Mouse (Mus musculus) forebrain, embryonic 15.5 days (tissue): ENCODE results near the gene Copz2. TPM values are rescaled to one million over a fixed set of nuclear protein-coding genes. Genes with fewer than 3 reads are reported as not detected.

Experiments
- ATAC-seq: fragments of 200-750 bp; cut with Nextera tagmentation; replicated peaks from 2 replicates; pipeline ENCODE4 v1.8.0; 2017; ENCODE audit warnings: mild to moderate bottlenecking, moderate TSS enrichment, moderate library complexity
- H3K27ac ChIP-seq: fragments of 300-500 bp; sonication (generic); replicated peaks from 2 replicates; pipeline ENCODE4 v1.5.1; 2015; ENCODE audit warnings: mild to moderate bottlenecking, inconsistent platforms
- H3K27me3 ChIP-seq: fragments of 300-500 bp; sonication (generic); 2 replicates; pipeline ENCODE4 v1.6.1; 2015; ENCODE audit warnings: inconsistent platforms
- H3K36me3 ChIP-seq: fragments of 300-500 bp; sonication (generic); 2 replicates; pipeline ENCODE4 v1.6.1; 2015; ENCODE audit warnings: mild to moderate bottlenecking, inconsistent platforms
- H3K4me1 ChIP-seq: fragments of 300-500 bp; sonication (generic); 2 replicates; pipeline ENCODE4 v1.6.1; 2015; ENCODE audit warnings: inconsistent platforms
- H3K4me2 ChIP-seq: fragments of 300-500 bp; sonication (generic); replicated peaks from 2 replicates; pipeline ENCODE4 v1.6.1; 2015; ENCODE audit warnings: mild to moderate bottlenecking, inconsistent platforms
- H3K4me3 ChIP-seq: fragments of 300-500 bp; sonication (generic); 2 replicates; pipeline ENCODE4 v1.5.1; 2015; ENCODE audit warnings: mild to moderate bottlenecking, inconsistent platforms
- H3K9ac ChIP-seq: fragments of 300-500 bp; sonication (generic); replicated peaks from 2 replicates; pipeline ENCODE4 v1.6.1; 2015; ENCODE audit warnings: mild to moderate bottlenecking, inconsistent platforms
- H3K9me3 ChIP-seq: fragments of 300-500 bp; sonication (generic); 2 replicates; pipeline ENCODE4 v1.6.1; 2016; ENCODE audit warnings: inconsistent platforms
- WGBS: fragments of 180-500 bp; shearing (Covaris S2); methylation state at CpG from one replicate; pipeline ENCODE4 v1.1.7; 2015; ENCODE audit warnings: mixed read lengths; 5-methylcytosine and 5-hydroxymethylcytosine counted together
- microRNA counts: library from miRNA; unstranded; fragments of <30 nt; microRNA quantifications from one replicate; lab custom pipeline; 2016
- microRNA-seq: library from miRNA; unstranded; fragments of <30 nt; microRNA quantifications from one replicate; pipeline ENCODE4, GENCODE M21; 2016
- polyA plus RNA-seq: library from polyadenylated mRNA; unstranded; fragments of >200 nt; fragmentation: Nextera tagmentation; extraction: Ambion mirVana; gene quantifications from 2 replicates; pipeline ENCODE4 v1.2.1, GENCODE M21; 2015

The Copz2 gene
- polyA plus RNA-seq, 1 experiment from 2014 or later: 13.5 TPM

DNA sequence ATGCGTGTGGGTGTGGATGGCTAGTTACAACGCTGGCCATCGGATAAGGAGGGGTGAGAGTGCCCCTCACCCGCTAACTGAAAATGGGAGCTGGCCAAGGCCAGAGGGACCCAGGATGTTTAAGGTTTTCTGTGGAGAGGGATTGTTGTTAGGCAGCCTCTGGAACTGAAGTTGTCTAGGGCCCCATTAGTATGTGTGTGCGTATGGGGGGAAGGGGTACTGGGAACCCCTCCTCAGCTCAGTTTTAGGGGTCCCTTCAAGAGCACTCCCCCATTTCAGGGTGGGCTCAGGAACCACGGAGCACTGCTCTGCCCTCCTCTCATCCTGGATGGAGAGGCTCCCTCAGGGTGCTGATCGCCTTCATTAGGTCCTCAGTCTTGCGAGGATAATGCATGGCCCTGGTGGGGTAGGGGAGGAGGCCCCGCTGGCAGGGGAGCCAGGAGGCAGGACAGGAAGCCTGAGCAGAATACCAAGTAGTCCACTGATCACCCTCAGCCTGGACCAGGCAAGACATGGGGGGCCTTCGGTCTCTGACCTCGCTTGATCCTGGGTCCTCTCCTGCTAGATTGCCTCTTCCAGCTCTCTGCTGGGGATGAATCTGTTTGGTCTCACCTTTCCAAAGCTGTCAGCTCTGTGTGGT, 43.7 kb downstream of the Copz2 start:
- Histone ChIP-seq H3K36me3 (no peaks in the 10 kb centered on the region), H3K27me3 (no peaks in the 10 kb centered on the region), H3K4me2 (no peak overlapping the region), H3K4me1 (peaks cover 28% of the 10 kb centered on the region), H3K9me3 (no peaks in the 10 kb centered on the region; the same call in 1 of the 2 replicates), H3K27ac (peak overlapping the region; percentile 81), H3K9ac (0 out of 2 replicates have a peak overlapping the region, but pooled peaks have one; percentile 5), H3K4me3 (no peak overlapping the region)
- WGBS: 25% methylated on average over 11 of the region's 11 CpGs
- ATAC-seq: peak; percentile 65

DNA sequence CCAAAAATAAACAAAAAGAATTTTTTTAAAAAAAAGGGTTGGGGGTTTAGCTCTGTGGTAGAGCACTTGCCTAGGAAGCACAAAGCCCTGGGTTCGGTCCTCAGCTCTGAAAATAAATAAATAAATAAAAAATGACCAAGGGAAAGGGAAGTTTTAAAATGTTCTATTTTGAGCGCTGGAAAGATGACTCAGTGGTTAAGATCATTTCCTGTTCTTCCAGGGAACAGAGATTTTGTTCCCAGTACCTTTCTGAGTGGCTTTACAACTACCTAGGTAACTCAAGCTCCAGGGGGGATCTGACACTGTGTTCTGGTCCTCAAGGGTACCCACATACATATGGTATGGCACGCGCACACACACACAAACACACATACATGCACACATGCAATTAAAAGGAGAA, 46.2 kb downstream of the Copz2 start:
- Histone ChIP-seq H3K27ac (no peak overlapping the region), H3K9ac (no peak overlapping the region), H3K9me3 (no peaks in the 10 kb centered on the region; the same call in 1 of the 2 replicates), H3K4me1 (peaks cover 49% of the 10 kb centered on the region), H3K4me2 (no peak overlapping the region), H3K4me3 (no peak overlapping the region), H3K36me3 (no peaks in the 10 kb centered on the region), H3K27me3 (no peaks in the 10 kb centered on the region)
- WGBS: 95% methylated on average over 4 of the region's 4 CpGs
- no peak for ATAC-seq

DNA sequence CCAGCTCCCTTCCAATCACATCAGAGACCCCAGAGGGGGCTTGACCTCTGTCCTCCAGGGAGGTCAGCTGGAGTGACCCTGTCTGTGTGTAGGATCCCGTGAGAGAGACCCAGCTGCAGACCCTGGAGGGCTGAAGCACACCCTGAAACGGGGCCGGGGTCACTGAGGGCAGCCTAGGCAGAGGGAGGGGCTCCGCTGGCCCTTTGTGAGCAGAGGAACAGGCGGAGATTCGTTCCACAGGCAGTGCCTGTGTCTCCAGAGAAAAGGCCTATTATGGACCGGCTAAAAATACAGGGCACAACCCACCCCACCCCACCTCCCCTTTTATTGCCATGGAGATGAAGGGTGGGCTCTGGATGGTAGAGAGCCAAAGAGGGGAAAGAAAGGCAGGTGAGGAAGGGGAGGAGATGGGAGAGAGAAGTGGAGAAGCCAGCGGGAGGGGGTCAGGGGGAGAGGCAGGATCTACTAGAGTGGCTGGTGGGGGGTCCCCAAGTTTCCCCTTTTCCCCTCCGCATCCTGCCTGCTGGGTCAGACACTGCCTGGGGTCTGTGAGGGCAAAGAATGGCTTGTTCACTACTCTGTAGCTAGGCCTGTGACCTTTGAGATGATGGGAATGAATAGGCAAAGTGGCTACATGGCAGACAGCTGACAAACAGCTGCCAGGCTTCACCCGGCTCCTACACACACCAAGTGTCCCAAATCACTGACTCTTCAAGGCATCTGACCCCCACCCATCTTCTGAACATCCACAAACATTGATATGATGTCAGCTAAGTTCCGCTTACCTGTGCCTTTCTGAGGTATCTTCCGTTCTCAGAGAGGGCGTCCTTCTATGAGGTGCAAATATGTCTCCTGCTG, 50.0 kb downstream of the Copz2 start:
- Histone ChIP-seq H3K4me2 (no peak overlapping the region), H3K9ac (peak overlapping the region; percentile 17; the same call in 1 of the 2 replicates), H3K9me3 (no peaks in the 10 kb centered on the region), H3K27ac (peak overlapping the region; percentile 76), H3K4me1 (peaks cover 66% of the 10 kb centered on the region), H3K4me3 (no peak overlapping the region), H3K36me3 (no peaks in the 10 kb centered on the region), H3K27me3 (no peaks in the 10 kb centered on the region)
- WGBS: 23% methylated on average over 13 of the region's 13 CpGs
- peak; percentile 26; the same call in 1 of the 2 replicates for ATAC-seq

DNA sequence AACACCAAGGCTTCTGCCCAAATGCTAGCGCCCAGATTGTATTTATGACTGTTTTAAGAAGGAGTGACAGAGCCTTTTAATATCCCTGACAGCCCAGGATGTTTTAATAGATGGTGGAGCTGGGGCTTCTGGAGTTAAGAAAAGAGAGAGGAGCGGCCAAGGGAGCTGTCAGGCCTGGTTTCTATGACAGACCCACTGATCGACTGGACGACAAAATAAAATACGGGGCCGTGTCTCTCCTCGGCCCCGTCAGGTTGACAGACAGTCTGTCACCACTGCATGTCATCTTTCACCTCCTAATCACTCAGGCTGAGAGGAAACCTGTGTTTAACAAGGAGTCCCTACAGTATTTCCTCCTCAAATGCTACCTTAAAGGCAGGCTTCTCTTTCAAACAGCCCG, 51.7 kb downstream of the Copz2 start:
- no peak overlapping the region for H3K4me2 ChIP-seq
- H3K4me3 ChIP-seq: no peak overlapping the region
- 44% methylated on average over 9 of the region's 9 CpGs for WGBS
- no peaks in the 10 kb centered on the region for H3K36me3 ChIP-seq
- H3K27me3 ChIP-seq: no peaks in the 10 kb centered on the region
- H3K4me1 ChIP-seq: peaks cover 70% of the 10 kb centered on the region
- H3K9ac ChIP-seq: no peak overlapping the region
- no peak for ATAC-seq
- H3K27ac ChIP-seq: peak overlapping the region; percentile 91
- H3K9me3 ChIP-seq: no peaks in the 10 kb centered on the region

DNA sequence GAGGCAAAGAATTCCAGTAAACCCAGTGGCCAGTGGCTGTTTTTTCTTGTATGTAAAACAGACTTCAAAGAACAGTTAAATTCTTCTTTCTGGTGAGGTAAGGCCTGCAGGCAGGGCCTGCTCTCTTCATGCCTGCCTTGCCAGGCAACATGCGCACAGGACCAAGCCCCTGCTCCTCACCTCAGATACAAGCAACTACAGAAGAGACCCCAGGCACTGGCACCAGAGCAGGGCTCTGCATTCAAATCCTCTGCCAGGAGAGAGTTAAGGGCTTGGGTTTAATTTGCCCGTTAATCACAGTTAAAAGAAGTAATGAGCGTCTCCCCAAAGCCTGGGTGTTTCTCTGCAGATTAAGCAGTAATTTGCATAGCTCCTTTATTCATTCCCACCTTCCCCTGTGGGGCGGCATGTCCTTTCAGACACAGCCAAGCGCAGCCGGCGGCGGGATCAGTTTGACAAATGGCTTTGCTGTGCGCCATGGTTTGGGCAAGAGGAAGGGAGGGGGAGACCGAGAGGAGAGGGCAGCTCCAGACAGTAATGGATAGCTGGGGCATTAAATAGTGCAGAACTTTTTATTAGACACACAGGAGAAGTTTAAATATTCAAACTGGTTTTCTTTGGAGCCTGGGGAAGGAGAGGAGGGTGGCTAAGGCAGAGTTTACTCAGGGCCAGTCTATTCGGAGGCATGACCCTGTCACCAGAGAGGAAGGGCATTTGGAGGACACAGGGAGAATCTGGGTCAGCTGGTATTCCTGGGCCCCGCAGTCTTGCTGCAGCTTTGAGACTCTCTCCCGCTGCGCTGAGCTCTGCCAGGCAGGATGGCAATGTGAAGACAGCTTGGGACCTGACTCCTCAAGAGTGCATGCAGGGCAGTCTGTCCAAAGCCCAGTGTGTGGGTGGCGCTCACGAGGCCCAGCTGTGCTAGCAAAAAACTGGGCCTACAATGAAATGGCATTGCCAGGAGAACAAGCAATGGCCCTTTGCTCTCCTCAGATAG, 53.3 kb downstream of the Copz2 start:
- Histone ChIP-seq H3K4me2 (no peak overlapping the region), H3K27ac (peak overlapping the region; percentile 91), H3K4me3 (no peak overlapping the region), H3K27me3 (no peaks in the 10 kb centered on the region), H3K4me1 (peaks cover 70% of the 10 kb centered on the region), H3K9me3 (no peaks in the 10 kb centered on the region), H3K36me3 (peaks cover 4% of the 10 kb centered on the region; the same call in 1 of the 2 replicates), H3K9ac (no peak overlapping the region; the same call in 1 of the 2 replicates)
- ATAC-seq: peak; percentile 85
- 5% methylated on average over 16 of the region's 16 CpGs for WGBS

DNA sequence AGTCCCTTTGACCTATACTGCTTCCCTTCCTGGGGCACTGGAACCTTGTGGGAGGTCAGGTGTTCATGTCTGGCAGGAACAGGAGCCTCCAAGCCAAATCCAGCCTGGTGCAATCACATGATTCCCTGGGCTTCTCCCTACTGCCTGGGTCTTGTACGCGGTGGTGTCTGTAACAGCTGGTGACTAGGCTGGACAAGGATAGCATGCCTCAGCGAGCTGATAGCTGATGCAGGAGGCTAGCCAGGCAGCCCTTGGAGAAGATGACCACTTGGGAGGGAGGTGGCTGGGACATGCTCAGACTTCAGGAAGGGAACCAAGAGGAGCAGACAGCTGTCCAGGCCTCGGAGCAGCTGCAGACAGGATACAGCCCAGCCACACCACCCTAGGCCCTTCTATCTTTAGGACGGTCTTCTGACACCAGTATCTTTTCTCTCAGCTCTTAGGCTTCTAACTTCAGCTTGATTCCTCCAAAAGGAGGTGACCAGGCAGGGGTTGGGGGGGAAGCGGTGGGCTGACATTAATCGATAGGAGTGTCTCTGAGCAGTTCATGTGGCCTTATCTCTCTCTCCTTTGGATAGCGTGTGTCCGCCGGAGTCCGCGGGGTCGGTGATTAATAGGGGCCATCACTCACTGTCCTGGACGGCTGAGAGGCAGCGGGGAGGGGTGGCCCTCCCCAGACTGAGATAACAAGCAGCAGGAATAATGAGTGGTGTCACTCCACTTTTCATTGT, 56.9 kb downstream of the Copz2 start:
- ATAC-seq: no peak
- 64% methylated on average over 15 of the region's 15 CpGs for WGBS
- H3K27ac ChIP-seq: 0 out of 2 replicates have a peak overlapping the region, but pooled peaks have one; percentile 11
- no peak overlapping the region for H3K9ac ChIP-seq
- H3K9me3 ChIP-seq: no peaks in the 10 kb centered on the region
- no peak overlapping the region for H3K4me2 ChIP-seq
- H3K4me1 ChIP-seq: peaks cover 39% of the 10 kb centered on the region
- H3K27me3 ChIP-seq: no peaks in the 10 kb centered on the region
- H3K36me3 ChIP-seq: peaks cover 21% of the 10 kb centered on the region
- H3K4me3 ChIP-seq: no peak overlapping the region

DNA sequence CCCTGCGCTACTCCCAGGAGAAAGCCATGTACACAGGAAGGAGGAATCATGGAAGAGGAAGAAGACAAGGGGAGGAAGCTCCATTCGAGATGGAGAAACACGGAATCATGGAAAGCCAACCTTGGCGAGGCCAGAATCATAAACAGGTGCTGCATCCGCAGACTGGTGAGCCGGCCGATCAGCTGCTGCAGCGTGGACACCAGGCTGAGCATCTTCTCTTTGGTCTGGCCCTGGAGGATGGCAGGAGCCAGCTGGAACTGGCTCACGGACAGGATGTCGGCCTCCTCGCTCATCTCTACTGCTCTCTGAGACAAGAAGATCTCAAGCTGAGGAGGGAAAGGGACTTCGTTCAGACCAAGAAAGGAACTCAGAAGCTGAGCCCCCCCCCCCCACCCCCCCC, 58.9 kb downstream of the Copz2 start:
- Histone ChIP-seq H3K9me3 (no peaks in the 10 kb centered on the region), H3K4me1 (peaks cover 19% of the 10 kb centered on the region), H3K4me3 (no peak overlapping the region), H3K4me2 (no peak overlapping the region), H3K36me3 (peaks cover 27% of the 10 kb centered on the region), H3K9ac (no peak overlapping the region), H3K27me3 (no peaks in the 10 kb centered on the region), H3K27ac (no peak overlapping the region)
- WGBS: 93% methylated on average over 12 of the region's 12 CpGs
- no peak for ATAC-seq

DNA sequence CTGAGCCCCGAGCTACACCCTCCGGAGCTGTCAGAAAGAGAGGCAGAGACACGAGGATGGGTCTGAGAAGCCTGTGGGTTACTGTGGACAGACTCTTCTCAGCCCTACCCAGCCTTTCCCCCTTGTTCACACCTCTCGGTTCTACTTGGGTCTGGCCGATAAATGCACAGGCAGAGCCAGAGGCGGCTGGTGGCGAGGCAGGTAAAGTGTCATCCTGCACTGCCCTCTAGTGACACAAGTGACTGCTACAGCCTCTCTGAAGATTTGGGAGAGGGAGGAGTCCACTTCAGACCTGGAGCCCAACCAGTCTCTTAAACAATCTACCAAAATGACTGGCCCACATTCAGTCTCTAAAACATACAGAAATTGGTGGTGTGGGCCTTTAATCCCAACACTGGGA, 60.3 kb downstream of the Copz2 start:
- no peak overlapping the region for H3K4me2 ChIP-seq
- peak; percentile 80 for ATAC-seq
- 18% methylated on average over 7 of the region's 7 CpGs for WGBS
- peaks cover 19% of the 10 kb centered on the region for H3K4me1 ChIP-seq
- no peaks in the 10 kb centered on the region for H3K27me3 ChIP-seq
- no peak overlapping the region for H3K4me3 ChIP-seq
- H3K27ac ChIP-seq: no peak overlapping the region
- peaks cover 27% of the 10 kb centered on the region for H3K36me3 ChIP-seq
- H3K9me3 ChIP-seq: no peaks in the 10 kb centered on the region
- H3K9ac ChIP-seq: no peak overlapping the region

MicroRNAs encoded within 50 kb of the gene (microRNA counts, 519-probe panel; counts per million panel counts)
- 2,813 counts per million, percentile 66 among the panel's probes with 10 or more counts for microRNA mmu-miR-152 (lab: Ali Mortazavi, UCI)

Small RNA genes lying within 50 kb of the gene (microRNA-seq; reads per million reads assigned to microRNA genes)
- 19.8 reads per million, percentile 32 among the genes with 10 or more reads in this experiment for gene Mir152

Other genes starting within 250 kb of the Copz2 start
- gene Snx11, start 72.3 kb upstream of the Copz2 start, polyA plus RNA-seq: 45.4 and 45.8 TPM in 2 replicates
- gene Cbx1, start 60.7 kb upstream of the Copz2 start, polyA plus RNA-seq: 102 and 108 TPM in 2 replicates
- 55.7 and 59.6 TPM in 2 replicates for gene Nfe2l1, start 19.9 kb upstream of the Copz2 start, polyA plus RNA-seq
- 106 and 109 TPM in 2 replicates for gene Cdk5rap3, start 66.6 kb downstream of the Copz2 start, polyA plus RNA-seq
- 0.17 TPM in 1 of 2 replicates, not detected in the other for gene Prr15l, start 78.2 kb downstream of the Copz2 start, polyA plus RNA-seq
- gene Pnpo, start 94.1 kb downstream of the Copz2 start, polyA plus RNA-seq: 20.7 and 21.5 TPM in 2 replicates
- 14.9 and 16.1 TPM in 2 replicates for gene Sp2, start 133.1 kb downstream of the Copz2 start, polyA plus RNA-seq
- 0.10 and 0.43 TPM in 2 replicates for gene Sp6, start 163.5 kb downstream of the Copz2 start, polyA plus RNA-seq
- gene Scrn2, start 180.1 kb downstream of the Copz2 start, polyA plus RNA-seq: 16.0 and 17.2 TPM in 2 replicates
- 2.9 and 4.6 TPM in 2 replicates for gene Lrrc46, start 191.5 kb downstream of the Copz2 start, polyA plus RNA-seq
- gene Mrpl10, start 191.7 kb downstream of the Copz2 start, polyA plus RNA-seq: 57.0 and 58.4 TPM in 2 replicates
- 10.2 and 10.5 TPM in 2 replicates for gene Osbpl7, start 200.8 kb downstream of the Copz2 start, polyA plus RNA-seq